Mouse (Mus musculus): Measurements from ENCODE around the gene Olfr630.
"Not testable (repeated sequence)": the region's sequence is repeated elsewhere in the genome, so short reads cannot be mapped to it uniquely, and the experiment has no call there.

Gene Olfr630

GRCm38 (mm10) chr7:103757233-103757632 lies at the start of gene Olfr630:
Gene Olfr630, minus strand, starts transcription at chr7:103757333.
- no peak for DNase-seq (ENCODE audit: low spot score)

- DNase-seq (ENCODE audit: low spot score): peak; percentile 68
Observed at GRCm38 (mm10) chr7:103806856-103807255, 49.7 kb upstream of the Olfr630 start.

- DNase-seq (ENCODE audit: low spot score): peak; percentile 5
Observed at GRCm38 (mm10) chr7:103792669-103793388, 35.7 kb upstream of the Olfr630 start.

- no peak for DNase-seq (ENCODE audit: low spot score)
Observed at GRCm38 (mm10) chr7:103791721-103792120, 34.6 kb upstream of the Olfr630 start, which contains the start of gene Olfr67. Gene Olfr67, minus strand, starts transcription at chr7:103791821.

- DNase-seq (ENCODE audit: low spot score): no peak
Observed at GRCm38 (mm10) chr7:103779598-103779997, 22.5 kb upstream of the Olfr630 start, which contains the start of gene Olfr68. Gene Olfr68, minus strand, starts transcription at chr7:103779698.

- DNase-seq (ENCODE audit: low spot score): not testable (repeated sequence)
Observed at GRCm38 (mm10) chr7:103777652-103778051, 20.5 kb upstream of the Olfr630 start.

- no peak for DNase-seq (ENCODE audit: low spot score)
Observed at GRCm38 (mm10) chr7:103771494-103771893, 14.4 kb upstream of the Olfr630 start, which contains the start of gene Olfr69. Gene Olfr69, minus strand, starts transcription at chr7:103771594.

- not testable (repeated sequence) for DNase-seq (ENCODE audit: low spot score)
Observed at GRCm38 (mm10) chr7:103767687-103768086, 10.6 kb upstream of the Olfr630 start.

- DNase-seq (ENCODE audit: low spot score): not testable (repeated sequence)
Observed at GRCm38 (mm10) chr7:103762212-103762611, 5.1 kb upstream of the Olfr630 start.

GRCm38 (mm10) chr7:103744843-103745242 lies 12.3 kb downstream of the Olfr630 start, which contains the start of gene Olfr629:
Gene Olfr629, minus strand, starts transcription at chr7:103744943.
- no peak for DNase-seq (ENCODE audit: low spot score)

GRCm38 (mm10) chr7:103730074-103730473 lies 27.1 kb downstream of the Olfr630 start, which contains the start of gene Olfr628:
Gene Olfr628, plus strand, starts transcription at chr7:103730374.
- DNase-seq (ENCODE audit: low spot score): no peak

GRCm38 (mm10) chr7:103716398-103716797 lies 40.7 kb downstream of the Olfr630 start:
- DNase-seq (ENCODE audit: low spot score): not testable (repeated sequence)

GRCm38 (mm10) chr7:103714371-103714770 lies 42.8 kb downstream of the Olfr630 start, which contains the start of gene Olfr243:
Gene Olfr243, plus strand, starts transcription at chr7:103714671.
- DNase-seq (ENCODE audit: low spot score): no peak

- peak; percentile 4 for DNase-seq (ENCODE audit: low spot score)
Observed at GRCm38 (mm10) chr7:103712024-103712423, 45.1 kb downstream of the Olfr630 start.
